ENCODE assay signal across 11 mouse cellular contexts in genomic region chr11:43484057-43484456, GRCm38 (mm10). TPM values are rescaled to one million over a fixed set of nuclear protein-coding genes. Genes with fewer than 3 reads are reported as not detected.
DNase-seq lines count a peak whose midpoint lies in the region; ATAC-seq and TF ChIP-seq lines count a peak whose summit lies in the region.
"Had no signal": no experiment of that assay in that cellular context is flagged by ENCODE, and none has a peak within 500 bp of the region (broad histone marks: within the 10 kb centered on the region; RNA-seq: fewer than 3 reads in every experiment).

No protein-coding gene starts in this region.

- TF ChIP-seq CTCF in midbrain, postnatal 0 days (IDR thresholded peaks at IDR 0.05) = no peak

- DNase-seq in kidney, postnatal 25 days = no peak
- no peak for DNase-seq in midbrain, postnatal 0 days (ENCODE audit: low spot score)
- no peak for DNase-seq in midbrain, embryonic 11.5 days (ENCODE audit: low spot score, missing footprints)
- peak; percentile 35 to 48 for DNase-seq in heart, postnatal 14 days
- no peak for DNase-seq in urinary bladder, postnatal 4 days (ENCODE audit: low spot score in 2 of 2)
- no peak for DNase-seq in thymus, postnatal 10 days (ENCODE audit: low spot score in 2 of 2)
- DNase-seq: forebrain, postnatal 0 days; layer of hippocampus, postnatal 36 days; right cerebral cortex, postnatal 4 days had no signal

- no peak for ATAC-seq in kidney, embryonic 14.5 days (ENCODE audit: low FRiP score, low TSS enrichment)
- ATAC-seq in midbrain, postnatal 0 days (ENCODE audit: low FRiP score) = no peak
- no peak; the same call in 1 of the 2 replicates for ATAC-seq in midbrain, embryonic 11.5 days (ENCODE audit: low FRiP score)
- ATAC-seq: forebrain, postnatal 0 days had no signal

- WGBS in kidney, embryonic 14.5 days = 59% methylated on average over 4 of the region's 4 CpGs
- 78% methylated on average over 4 of the region's 4 CpGs for WGBS in midbrain, postnatal 0 days
- whole genome bisulfite sequencing in midbrain, embryonic 11.5 days = 85% methylated on average over 4 of the region's 4 CpGs

- peaks cover 29% of the 10 kb centered on the region for H3K4me1 ChIP-seq in kidney, embryonic 14.5 days (ENCODE audit: control insufficient read depth, insufficient read depth, low read length)
- H3K4me1 ChIP-seq in midbrain, postnatal 0 days (ENCODE audit: insufficient read depth, low read length) = no peaks in the 10 kb centered on the region
- H3K4me1 ChIP-seq in midbrain, embryonic 11.5 days (ENCODE audit: control insufficient read depth, insufficient read depth, low read length) = no peaks in the 10 kb centered on the region

- H3K9ac ChIP-seq in kidney, embryonic 14.5 days (ENCODE audit: low read depth, low read length) = no peak overlapping the region
- H3K9ac ChIP-seq in midbrain, postnatal 0 days (replicated peaks; ENCODE audit: low read length, poor library complexity, severe bottlenecking) = no peak overlapping the region
- no peak overlapping the region for H3K9ac ChIP-seq in midbrain, embryonic 11.5 days (ENCODE audit: low read length)
- H3K9ac ChIP-seq: forebrain, postnatal 0 days had no signal

- H3K36me3 ChIP-seq in kidney, embryonic 14.5 days (ENCODE audit: control insufficient read depth, insufficient read depth, low read length) = no peaks in the 10 kb centered on the region
- H3K36me3 ChIP-seq in midbrain, postnatal 0 days (ENCODE audit: insufficient read depth, low read length) = no peaks in the 10 kb centered on the region
- H3K36me3 ChIP-seq in midbrain, embryonic 11.5 days (ENCODE audit: control insufficient read depth, insufficient read depth, low read length) = no peaks in the 10 kb centered on the region

- no peak overlapping the region for H3K4me3 ChIP-seq in kidney, embryonic 14.5 days (ENCODE audit: low read length)
- H3K4me3 ChIP-seq in midbrain, postnatal 0 days (ENCODE audit: low read depth, low read length) = no peak overlapping the region
- no peak overlapping the region for H3K4me3 ChIP-seq in midbrain, embryonic 11.5 days (ENCODE audit: low read depth, low read length)

- H3K27me3 ChIP-seq in kidney, embryonic 14.5 days (ENCODE audit: control insufficient read depth, insufficient read depth, low read length) = no peaks in the 10 kb centered on the region
- no peaks in the 10 kb centered on the region for H3K27me3 ChIP-seq in midbrain, postnatal 0 days (ENCODE audit: insufficient read depth, low read length)
- H3K27me3 ChIP-seq in midbrain, embryonic 11.5 days (ENCODE audit: control insufficient read depth, insufficient read depth, low read length) = no peaks in the 10 kb centered on the region

- H3K9me3 ChIP-seq in kidney, embryonic 14.5 days (ENCODE audit: control insufficient read depth, low read length) = no peaks in the 10 kb centered on the region
- no peaks in the 10 kb centered on the region for H3K9me3 ChIP-seq in midbrain, postnatal 0 days (ENCODE audit: low read length)
- no peaks in the 10 kb centered on the region for H3K9me3 ChIP-seq in midbrain, embryonic 11.5 days (ENCODE audit: control insufficient read depth, low read length)

- intact Hi-C loops in heart, postnatal 14 days (cut with DNase I) = no loop called here

- peak overlapping the region; percentile 80; the same call in 1 of the 2 replicates for H3K27ac ChIP-seq in kidney, embryonic 14.5 days (ENCODE audit: low read depth, low read length)
- H3K27ac ChIP-seq in midbrain, postnatal 0 days (ENCODE audit: low read depth, low read length) = peak overlapping the region; percentile 38; the same call in 1 of the 2 replicates
- H3K27ac ChIP-seq in midbrain, embryonic 11.5 days (ENCODE audit: low read depth, low read length) = no peak overlapping the region
- H3K27ac ChIP-seq: macrophage had no signal

- no peak overlapping the region for H3K4me2 ChIP-seq in kidney, embryonic 14.5 days (replicated peaks; ENCODE audit: low read depth, low read length)
- H3K4me2 ChIP-seq in midbrain, postnatal 0 days (ENCODE audit: low read depth, low read length, poor library complexity, severe bottlenecking) = no peak overlapping the region
- H3K4me2 ChIP-seq in midbrain, embryonic 11.5 days = no peak overlapping the region

RNA-seq across cellular contexts. Expression of gene C1qtnf2, which starts 10.0 kb away (rescaled TPM):
- polyA plus RNA-seq in kidney, embryonic 14.5 days (2014; fragmentation: Nextera tagmentation; extraction: Ambion mirVana) = 13.4 and 17.9 TPM in 2 replicates
- total RNA-seq in midbrain, postnatal 0 days (2014; rRNA removed) = 15.0 and 15.9 TPM in 2 replicates
- 21.4 and 22.4 TPM in 2 replicates for polyA plus RNA-seq in midbrain, postnatal 0 days (2015; fragmentation: Nextera tagmentation; extraction: Ambion mirVana)
- polyA plus RNA-seq in midbrain, embryonic 11.5 days (2014; fragmentation: Nextera tagmentation; extraction: Ambion mirVana) = 2.7 and 3.1 TPM in 2 replicates
- 1 to 10 TPM; 10.0 TPM for total RNA-seq in heart, postnatal 14 days (2021)
- polyA plus RNA-seq: macrophage had no signal

RNA-seq across cellular contexts. Expression of gene Ccnjl, which starts 44.5 kb away (rescaled TPM):
- 25.8 and 31.1 TPM in 2 replicates for polyA plus RNA-seq in kidney, embryonic 14.5 days (2014; fragmentation: Nextera tagmentation; extraction: Ambion mirVana)
- total RNA-seq in midbrain, postnatal 0 days (2014; rRNA removed) = 2.2 and 4.4 TPM in 2 replicates
- polyA plus RNA-seq in midbrain, postnatal 0 days (2015; fragmentation: Nextera tagmentation; extraction: Ambion mirVana) = 3.1 and 3.2 TPM in 2 replicates
- polyA plus RNA-seq in midbrain, embryonic 11.5 days (2014; fragmentation: Nextera tagmentation; extraction: Ambion mirVana) = 35.7 and 40.2 TPM in 2 replicates
- total RNA-seq in heart, postnatal 14 days (2021) = 1 to 10 TPM; 7.4 to 8.5 TPM

RNA-seq across cellular contexts. Expression of gene Slu7, which starts 50.5 kb away (rescaled TPM):
- 58.2 and 65.2 TPM in 2 replicates for polyA plus RNA-seq in kidney, embryonic 14.5 days (2014; fragmentation: Nextera tagmentation; extraction: Ambion mirVana)
- total RNA-seq in midbrain, postnatal 0 days (2014; rRNA removed) = 16.5 and 21.3 TPM in 2 replicates
- 55.4 and 58.3 TPM in 2 replicates for polyA plus RNA-seq in midbrain, postnatal 0 days (2015; fragmentation: Nextera tagmentation; extraction: Ambion mirVana)
- polyA plus RNA-seq in midbrain, embryonic 11.5 days (2014; fragmentation: Nextera tagmentation; extraction: Ambion mirVana) = 71.6 and 76.7 TPM in 2 replicates
- 10 to 100 TPM; 28.4 to 29.0 TPM for total RNA-seq in heart, postnatal 14 days (2021)

RNA-seq across cellular contexts. Expression of gene Pttg1, which starts 58.0 kb away (rescaled TPM):
- 105 and 129 TPM in 2 replicates for polyA plus RNA-seq in kidney, embryonic 14.5 days (2014; fragmentation: Nextera tagmentation; extraction: Ambion mirVana)
- 51.9 TPM in 2 replicates for total RNA-seq in midbrain, postnatal 0 days (2014; rRNA removed)
- 74.3 and 79.3 TPM in 2 replicates for polyA plus RNA-seq in midbrain, postnatal 0 days (2015; fragmentation: Nextera tagmentation; extraction: Ambion mirVana)
- polyA plus RNA-seq in midbrain, embryonic 11.5 days (2014; fragmentation: Nextera tagmentation; extraction: Ambion mirVana) = 89.0 and 97.1 TPM in 2 replicates
- total RNA-seq in heart, postnatal 14 days (2021) = 10 to 100 TPM; 55.6 to 58.5 TPM

Comparison
In these comparisons a context has a peak if more than half of its experiments do, and no peak if none do; other contexts are left out.
1. DNase-seq: peak in heart, postnatal 14 days (2 of 2); none in kidney, postnatal 25 days (0 of 2), midbrain, postnatal 0 days (single experiment), midbrain, embryonic 11.5 days (single experiment), urinary bladder, postnatal 4 days (0 of 2) and thymus, postnatal 10 days (0 of 2).